Mouse (Mus musculus) cerebellum, postnatal 25 days (tissue): ENCODE data around the gene Rpl19.

Experiments used
- DNase-seq, 2 experiments: peaks; one replicate each; pipeline ENCODE4 v3.0.0; 2021; ENCODE audit warnings: mixed read lengths in 2 of 2

The Rpl19 gene

DNA sequence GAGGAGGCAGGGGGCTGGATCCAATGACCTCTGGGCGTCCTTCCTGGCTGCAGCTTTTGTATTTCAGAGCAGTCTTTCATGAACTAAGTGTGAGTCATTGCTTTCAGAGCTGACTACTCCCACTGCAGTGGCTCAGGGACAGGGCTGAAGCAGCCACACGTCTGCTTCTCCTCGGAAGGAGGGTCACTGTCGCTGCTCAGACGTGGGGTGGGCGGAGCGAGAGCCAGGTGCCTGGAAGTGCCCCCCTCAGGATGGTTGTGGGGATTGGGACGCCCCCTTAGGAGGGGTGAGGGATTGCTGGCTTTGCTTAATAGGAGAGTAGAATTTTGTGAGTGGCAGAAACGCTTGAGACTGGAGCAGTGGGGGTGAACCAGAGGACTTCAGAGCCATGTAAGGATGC is 31.0 kb downstream of the Rpl19 start:
- DNase-seq: no peak

DNA sequence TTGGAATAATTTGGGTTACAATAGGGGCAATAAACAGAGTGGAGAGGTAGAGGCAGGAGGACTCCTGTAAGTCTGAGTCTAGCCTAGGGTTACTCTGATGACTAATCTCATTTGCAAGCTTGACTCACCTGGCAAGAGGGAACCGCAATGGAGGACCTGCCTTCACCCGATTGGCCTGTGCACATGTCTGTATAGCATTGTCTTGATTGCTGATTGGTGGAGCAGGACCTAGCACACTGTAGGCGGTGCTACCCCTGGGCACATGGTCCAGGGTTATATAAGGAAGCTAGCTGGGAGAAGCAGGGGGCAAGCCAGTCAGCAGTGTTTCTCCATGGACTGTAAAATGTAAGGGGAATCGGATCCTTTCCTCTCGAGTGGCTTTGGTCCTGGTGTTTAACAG is 31.5 kb downstream of the Rpl19 start:
- peak; percentile 45 to 56 for DNase-seq

DNA sequence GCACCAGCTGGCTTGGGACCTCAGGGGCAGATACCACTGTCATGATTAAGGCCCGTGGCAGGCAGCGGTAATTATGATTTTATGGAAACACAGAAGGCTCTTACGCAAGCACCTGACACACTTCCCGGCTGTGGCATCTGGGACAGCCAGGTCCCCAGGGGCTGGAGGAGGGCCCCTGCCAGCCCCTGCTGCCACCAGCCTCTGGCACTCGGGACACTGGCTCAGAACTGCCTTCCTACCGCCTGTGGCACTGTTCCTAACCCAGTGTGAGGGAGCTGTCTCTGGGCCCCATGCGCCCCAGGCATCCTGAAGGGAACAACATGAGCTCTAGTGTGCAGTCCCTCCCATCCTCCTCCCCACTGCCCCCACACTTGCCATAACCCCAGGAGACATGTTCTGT is 33.2 kb downstream of the Rpl19 start:
- DNase-seq: no peak

DNA sequence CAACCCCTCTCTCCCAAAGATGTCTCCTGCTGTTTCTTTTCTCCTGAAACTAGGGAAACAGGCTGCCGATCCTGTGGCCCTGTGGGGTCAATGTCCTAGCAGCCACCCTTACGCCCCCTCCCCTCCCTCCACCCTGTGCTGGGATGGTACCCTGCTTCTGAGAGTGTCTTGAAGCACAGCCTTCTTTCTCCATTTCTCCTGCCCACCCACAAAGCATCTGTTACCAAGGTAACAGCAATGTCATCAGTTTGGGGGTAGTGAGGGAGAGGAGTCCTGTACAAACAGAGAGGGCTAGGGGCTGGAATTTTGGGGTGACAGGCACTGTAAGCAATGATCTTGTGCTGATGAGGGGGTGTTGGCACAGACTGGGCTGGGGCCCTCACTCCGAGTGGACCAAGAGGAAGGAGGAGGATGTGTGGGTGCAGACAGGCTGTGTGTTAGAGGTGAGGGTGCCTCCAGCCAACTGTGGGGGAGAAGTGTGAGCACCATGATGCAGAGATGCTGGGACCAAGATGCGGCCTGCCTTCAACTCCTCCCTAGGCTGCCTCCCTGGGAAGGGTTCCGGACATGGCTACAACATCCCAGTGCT is 33.7 kb downstream of the Rpl19 start:
- DNase-seq: no peak

DNA sequence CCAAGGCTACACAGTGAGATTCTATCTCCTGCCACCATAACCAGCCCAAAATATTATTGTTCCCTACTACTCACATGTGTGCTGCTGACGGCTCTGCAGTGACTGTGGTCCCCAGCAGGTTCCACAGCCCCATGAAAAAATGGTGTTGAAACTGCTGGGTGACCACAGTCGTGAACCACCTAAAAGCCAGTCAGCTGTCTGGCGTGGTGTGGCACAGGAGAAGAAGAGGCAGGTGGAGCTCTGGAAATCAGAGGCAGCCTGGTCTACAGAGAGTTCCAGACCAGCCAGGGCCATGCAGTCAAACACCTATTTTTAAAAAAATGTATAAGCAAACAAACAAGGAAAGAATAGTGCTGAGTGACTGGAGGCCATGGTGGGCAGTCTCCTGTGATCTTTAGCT is 34.9 kb downstream of the Rpl19 start:
- no peak for DNase-seq

DNA sequence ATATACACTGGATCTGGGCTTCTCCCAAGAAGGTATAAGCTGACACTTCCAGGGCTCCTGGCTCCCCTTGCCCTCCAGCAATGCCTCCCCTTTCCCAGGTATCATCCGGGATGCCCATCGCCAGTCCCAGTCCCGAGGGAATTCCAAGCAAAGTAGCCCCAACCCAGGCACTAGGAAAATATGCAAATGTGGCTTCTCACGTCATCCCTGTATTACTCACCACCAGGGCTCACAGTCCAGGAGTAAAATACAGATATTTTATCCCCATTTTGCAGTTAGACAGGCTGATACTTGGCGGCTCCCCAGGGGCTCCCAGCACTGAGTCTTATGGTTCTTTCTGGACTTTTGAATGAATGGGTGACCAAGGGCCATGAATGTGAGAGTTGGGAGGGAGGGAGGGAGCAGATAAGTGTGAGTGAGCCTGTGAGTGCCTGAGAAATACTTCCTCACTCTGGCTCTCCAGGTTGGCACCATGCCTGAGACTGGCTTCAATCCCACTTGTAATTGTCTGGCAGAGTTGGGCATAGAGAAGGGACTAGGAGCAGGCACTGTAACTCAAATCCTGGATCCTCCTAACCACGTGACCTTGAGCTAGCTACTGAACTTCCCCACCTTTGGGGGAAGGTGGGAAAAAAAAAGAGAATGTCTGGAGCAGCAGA is 35.5 kb downstream of the Rpl19 start:
- DNase-seq: peak; percentile 59 to 78

DNA sequence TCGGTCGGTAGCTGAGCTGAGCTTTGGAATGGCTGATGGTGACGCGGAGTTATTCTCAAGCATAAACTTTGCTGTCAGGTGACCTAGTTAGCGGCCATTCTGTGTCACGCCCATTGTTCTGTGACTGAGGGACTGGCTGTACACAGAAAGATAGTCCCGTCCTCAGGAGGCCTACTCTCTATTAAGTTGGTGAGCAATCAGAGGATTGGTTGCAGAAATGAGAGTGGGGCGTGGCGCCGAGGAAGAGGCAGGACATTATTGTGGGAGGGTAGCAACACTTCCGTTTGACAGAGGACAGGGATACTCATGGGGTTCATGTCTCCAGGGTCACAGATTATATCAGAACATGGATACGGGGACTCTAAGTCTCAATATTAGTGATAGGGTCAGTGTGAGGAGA is 39.7 kb downstream of the Rpl19 start:
- no peak for DNase-seq

DNA sequence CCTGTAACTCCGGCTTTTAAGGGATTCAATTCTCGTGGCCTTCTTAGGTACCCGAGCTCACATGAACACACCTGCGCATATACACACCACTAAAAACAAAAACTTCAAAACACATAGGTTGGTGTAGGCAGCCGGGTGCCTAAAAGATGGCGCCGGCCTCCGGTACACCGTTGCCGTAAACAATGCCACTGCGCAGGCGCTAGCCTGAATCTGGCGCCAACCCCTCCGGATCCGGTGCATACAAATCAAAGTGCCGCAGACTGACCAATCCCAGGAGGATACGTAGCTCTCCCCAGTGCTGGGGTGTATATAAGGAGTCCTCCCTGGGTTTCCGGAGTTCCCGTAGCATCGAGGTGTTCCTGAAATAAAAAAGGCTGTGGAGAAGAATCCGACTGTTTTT is 40.7 kb downstream of the Rpl19 start:
- no peak for DNase-seq

DNA sequence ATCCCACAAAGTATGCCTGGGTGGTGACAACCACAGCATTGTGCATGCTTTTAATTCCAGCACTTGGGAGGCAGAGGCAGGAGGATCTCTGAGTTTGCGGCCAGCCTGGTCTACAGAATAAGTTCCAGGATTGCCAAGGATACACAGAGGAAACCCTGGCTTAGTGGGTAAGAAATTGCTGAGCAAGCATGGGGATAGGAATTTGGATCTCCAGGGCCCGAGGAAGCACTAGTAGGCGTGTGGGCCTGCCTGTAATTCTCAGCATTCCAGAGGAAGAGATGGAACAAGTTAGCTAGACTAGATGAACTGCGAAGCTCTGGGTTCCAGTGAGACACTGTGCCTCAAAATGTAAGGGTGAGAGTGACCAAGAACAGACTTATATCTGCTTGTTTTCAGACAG is 46.9 kb downstream of the Rpl19 start:
- DNase-seq: no peak

DNA sequence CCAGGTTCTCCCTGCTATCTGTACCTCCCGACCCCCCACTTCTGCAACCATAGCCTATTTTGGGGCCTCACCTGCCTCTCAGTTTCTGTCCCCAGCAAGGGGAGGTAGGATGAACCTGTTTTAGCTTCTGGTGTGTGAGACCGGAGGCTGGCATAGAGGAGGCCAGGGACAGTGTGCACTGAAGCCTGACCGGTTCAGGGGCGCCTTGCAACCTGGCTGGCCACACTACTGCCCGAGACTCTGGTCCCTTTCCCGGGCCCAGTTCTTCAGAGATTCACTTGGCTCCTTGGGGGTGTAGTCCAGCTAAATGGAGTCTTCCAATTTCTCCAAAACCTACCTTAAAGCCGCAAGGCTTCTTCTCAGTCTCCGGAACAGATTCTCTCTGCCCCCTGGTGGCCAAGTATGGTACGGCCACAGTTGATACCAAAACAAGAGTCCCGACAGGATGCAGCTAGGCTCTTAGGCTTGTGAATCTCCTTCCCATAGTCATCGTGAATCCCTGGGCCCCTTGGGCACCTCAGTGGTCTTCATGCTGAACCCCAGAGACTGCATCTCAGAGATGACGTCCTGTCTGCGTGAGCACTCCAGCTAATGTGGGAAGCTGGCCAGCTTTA is 48.8 kb downstream of the Rpl19 start:
- DNase-seq: peak; percentile 96

DNA sequence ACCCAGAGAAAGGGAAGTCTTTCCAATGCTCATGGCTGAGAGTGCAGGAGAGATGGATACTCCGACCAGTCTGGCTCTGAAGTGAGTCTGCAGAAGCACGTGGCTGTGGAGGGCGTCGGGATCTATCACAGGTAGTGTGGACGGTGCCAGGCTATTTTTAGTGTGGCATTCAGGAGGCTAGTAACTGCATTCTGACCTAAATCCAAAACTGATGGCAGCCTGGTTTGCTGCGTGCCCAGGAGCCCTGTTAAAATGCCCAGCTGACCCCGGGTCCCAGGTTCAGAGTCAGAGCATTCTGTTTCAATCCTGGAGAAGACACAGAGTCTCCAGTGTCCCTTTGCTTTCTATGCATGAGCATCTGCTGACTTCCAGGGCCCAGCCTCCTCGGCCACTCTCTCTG is 50.6 kb downstream of the Rpl19 start:
- DNase-seq: peak; percentile 42 to 53
